Mouse (Mus musculus): Measurements from ENCODE around the gene Bex6. TPM values are rescaled to one million over a fixed set of nuclear protein-coding genes. Genes with fewer than 3 reads are reported as not detected.

Bex6 gene
- polyA plus RNA-seq, 1 experiment, result not detected

DNA sequence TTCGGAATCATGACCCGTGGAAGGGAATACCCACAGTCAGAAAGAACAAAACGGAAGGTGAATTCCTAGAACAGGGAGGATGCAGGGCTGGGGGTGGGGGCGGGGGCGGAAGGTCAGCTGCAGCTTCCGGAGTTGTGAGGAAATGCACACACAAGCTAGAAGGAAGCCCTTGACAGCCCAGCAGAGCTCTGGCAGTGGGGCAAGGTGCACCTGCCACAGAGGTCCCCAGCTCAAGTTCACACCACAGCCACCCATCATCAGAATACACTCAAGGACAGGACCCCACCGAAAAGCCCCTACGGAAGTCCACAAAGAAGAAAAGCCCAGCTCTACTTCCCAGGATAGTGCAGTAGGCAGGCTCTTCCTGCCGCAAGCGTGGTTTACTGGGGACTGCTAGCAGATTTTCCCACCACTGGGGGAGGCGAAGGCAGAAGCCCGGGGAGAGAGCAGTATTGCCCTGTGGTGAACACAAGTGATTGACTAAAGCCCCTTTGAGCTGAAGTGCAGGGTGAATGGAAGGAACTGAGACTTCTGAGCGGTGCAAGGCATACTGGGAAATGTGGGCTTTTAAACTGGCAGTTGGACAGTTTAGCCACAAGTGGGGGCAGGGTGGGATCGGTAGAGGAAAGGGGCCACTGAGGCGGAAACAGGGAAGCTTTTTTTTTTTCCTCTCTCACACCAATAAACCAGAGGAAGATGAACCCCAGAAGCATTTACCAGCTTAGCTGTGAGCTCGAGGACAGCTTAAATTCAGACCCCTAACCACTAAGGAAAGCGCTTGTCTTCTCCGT lies 2.5 kb upstream of the Bex6 start:
- Histone ChIP-seq H3K27ac (ENCODE audit: insufficient read depth, low read length) (no peak overlapping the region), H3K4me3 (ENCODE audit: low read depth, low read length) (no peak overlapping the region; the same call in 1 of the 2 replicates), H3K27me3 (ENCODE audit: control insufficient read depth, insufficient read depth, low read length, poor library complexity, severe bottlenecking) (no peaks in the 10 kb centered on the region), H3K9me3 (replicated peaks; ENCODE audit: control insufficient read depth, insufficient read depth, low read length, poor library complexity, severe bottlenecking) (no peaks in the 10 kb centered on the region), H3K9ac (ENCODE audit: low read depth, poor library complexity, severe bottlenecking) (peak overlapping the region; percentile 25; the same call in 1 of the 2 replicates), H3K36me3 (ENCODE audit: control insufficient read depth, insufficient read depth, low read length, poor library complexity, severe bottlenecking) (no peaks in the 10 kb centered on the region), H3K4me1 (ENCODE audit: control insufficient read depth, insufficient read depth, low read length) (no peaks in the 10 kb centered on the region)
- TF ChIP-seq CTCF (IDR thresholded peaks at IDR 0.05; ENCODE audit: low read depth, low read length) (no peak), POLR2A (IDR thresholded peaks at IDR 0.05; ENCODE audit: insufficient read depth, low read length) (no peak), EP300 (IDR thresholded peaks at IDR 0.05; ENCODE audit: insufficient read depth, low read depth, low read length) (no peak)

DNA sequence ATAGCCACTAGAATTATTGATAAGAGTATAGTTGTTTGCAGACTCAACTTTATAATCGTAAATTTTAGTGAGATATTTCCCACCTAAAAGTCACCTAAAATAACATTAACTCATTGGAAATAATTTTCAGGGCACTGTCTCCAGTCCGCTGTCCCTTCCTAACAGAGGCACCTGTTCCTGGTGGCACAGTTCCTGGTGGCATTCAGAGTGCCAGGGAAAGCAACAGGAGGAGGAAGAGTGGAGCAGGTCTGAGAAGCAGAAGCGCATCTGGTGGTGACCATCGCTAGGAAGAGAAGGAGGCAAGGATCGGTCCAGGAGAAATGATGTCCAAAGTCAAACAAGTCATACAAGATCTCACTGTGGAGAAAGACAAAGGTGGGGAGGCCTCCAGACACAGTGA lies 6.4 kb downstream of the Bex6 start:
- Histone ChIP-seq H3K27me3 (ENCODE audit: control insufficient read depth, insufficient read depth, low read length, poor library complexity, severe bottlenecking) (no peaks in the 10 kb centered on the region), H3K9me3 (replicated peaks; ENCODE audit: control insufficient read depth, insufficient read depth, low read length, poor library complexity, severe bottlenecking) (no peaks in the 10 kb centered on the region), H3K4me3 (ENCODE audit: low read depth, low read length) (no peak overlapping the region), H3K4me1 (ENCODE audit: control insufficient read depth, insufficient read depth, low read length) (no peaks in the 10 kb centered on the region), H3K36me3 (ENCODE audit: control insufficient read depth, insufficient read depth, low read length, poor library complexity, severe bottlenecking) (no peaks in the 10 kb centered on the region), H3K9ac (ENCODE audit: low read depth, poor library complexity, severe bottlenecking) (no peak overlapping the region), H3K27ac (ENCODE audit: insufficient read depth, low read length) (no peak overlapping the region)
- TF ChIP-seq POLR2A (IDR thresholded peaks at IDR 0.05; ENCODE audit: insufficient read depth, low read length), result no peak
- TF ChIP-seq EP300 (IDR thresholded peaks at IDR 0.05; ENCODE audit: insufficient read depth, low read depth, low read length), result no peak
- TF ChIP-seq CTCF (IDR thresholded peaks at IDR 0.05; ENCODE audit: low read depth, low read length), result no peak

DNA sequence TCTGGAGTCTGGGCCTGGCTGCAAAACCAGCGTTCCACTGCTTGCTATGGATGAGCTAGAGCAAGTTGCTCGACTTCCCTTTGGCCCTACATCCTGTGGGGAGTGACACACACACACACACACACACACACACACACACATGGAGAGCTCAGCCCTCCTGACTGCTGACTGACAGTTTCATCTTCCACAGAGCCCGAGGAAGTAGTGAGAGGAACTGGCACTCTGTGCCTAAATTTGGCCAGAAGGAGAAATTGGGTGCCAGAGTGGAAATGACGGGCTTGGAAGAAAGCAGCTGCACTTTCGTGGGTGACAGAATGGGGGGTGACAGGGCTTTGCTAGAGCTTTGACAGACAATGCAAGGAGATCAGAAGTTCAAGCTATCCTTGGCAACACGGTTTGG lies 9.5 kb downstream of the Bex6 start:
- no peak overlapping the region for H3K9ac ChIP-seq (ENCODE audit: low read depth, poor library complexity, severe bottlenecking)
- no peaks in the 10 kb centered on the region for H3K4me1 ChIP-seq (ENCODE audit: control insufficient read depth, insufficient read depth, low read length)
- no peaks in the 10 kb centered on the region for H3K27me3 ChIP-seq (ENCODE audit: control insufficient read depth, insufficient read depth, low read length, poor library complexity, severe bottlenecking)
- H3K9me3 ChIP-seq (replicated peaks; ENCODE audit: control insufficient read depth, insufficient read depth, low read length, poor library complexity, severe bottlenecking), result no peaks in the 10 kb centered on the region
- no peak for TF ChIP-seq POLR2A (IDR thresholded peaks at IDR 0.05; ENCODE audit: insufficient read depth, low read length)
- TF ChIP-seq EP300 (IDR thresholded peaks at IDR 0.05; ENCODE audit: insufficient read depth, low read depth, low read length), result no peak
- TF ChIP-seq CTCF (IDR thresholded peaks at IDR 0.05; ENCODE audit: low read depth, low read length), result no peak
- H3K27ac ChIP-seq (ENCODE audit: insufficient read depth, low read length), result no peak overlapping the region
- H3K36me3 ChIP-seq (ENCODE audit: control insufficient read depth, insufficient read depth, low read length, poor library complexity, severe bottlenecking), result no peaks in the 10 kb centered on the region
- H3K4me3 ChIP-seq (ENCODE audit: low read depth, low read length), result no peak overlapping the region

DNA sequence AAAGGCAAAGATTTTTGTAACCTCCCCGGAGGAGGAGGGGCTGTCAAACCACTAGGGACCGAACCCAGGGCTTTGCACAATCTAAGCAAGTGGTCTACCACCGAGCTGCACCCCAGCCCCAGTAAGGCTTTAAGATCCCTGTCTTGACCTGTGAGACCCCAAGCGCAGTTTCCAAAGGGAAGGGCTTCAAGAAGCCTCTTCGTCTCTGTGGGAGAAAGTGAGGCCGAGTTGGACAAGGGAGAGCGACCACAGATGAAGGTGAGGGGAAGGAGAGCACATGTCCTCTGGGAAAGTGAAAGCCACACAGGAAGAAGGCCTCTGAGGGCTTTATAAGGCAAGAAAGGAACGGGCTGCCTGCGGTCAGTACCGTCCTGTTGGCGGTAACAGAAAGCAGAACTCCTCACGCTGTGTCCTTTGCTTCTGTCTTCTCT lies 10.4 kb downstream of the Bex6 start:
- H3K9me3 ChIP-seq (replicated peaks; ENCODE audit: control insufficient read depth, insufficient read depth, low read length, poor library complexity, severe bottlenecking), result peaks cover 5% of the 10 kb centered on the region; the same call in 1 of the 2 replicates
- no peak overlapping the region for H3K4me3 ChIP-seq (ENCODE audit: low read depth, low read length)
- no peaks in the 10 kb centered on the region for H3K36me3 ChIP-seq (ENCODE audit: control insufficient read depth, insufficient read depth, low read length, poor library complexity, severe bottlenecking)
- H3K27ac ChIP-seq (ENCODE audit: insufficient read depth, low read length), result no peak overlapping the region
- TF ChIP-seq POLR2A (IDR thresholded peaks at IDR 0.05; ENCODE audit: insufficient read depth, low read length), result no peak
- no peak for TF ChIP-seq EP300 (IDR thresholded peaks at IDR 0.05; ENCODE audit: insufficient read depth, low read depth, low read length)
- no peak for TF ChIP-seq CTCF (IDR thresholded peaks at IDR 0.05; ENCODE audit: low read depth, low read length)
- no peak overlapping the region for H3K9ac ChIP-seq (ENCODE audit: low read depth, poor library complexity, severe bottlenecking)
- no peaks in the 10 kb centered on the region for H3K27me3 ChIP-seq (ENCODE audit: control insufficient read depth, insufficient read depth, low read length, poor library complexity, severe bottlenecking)
- H3K4me1 ChIP-seq (ENCODE audit: control insufficient read depth, insufficient read depth, low read length), result no peaks in the 10 kb centered on the region

DNA sequence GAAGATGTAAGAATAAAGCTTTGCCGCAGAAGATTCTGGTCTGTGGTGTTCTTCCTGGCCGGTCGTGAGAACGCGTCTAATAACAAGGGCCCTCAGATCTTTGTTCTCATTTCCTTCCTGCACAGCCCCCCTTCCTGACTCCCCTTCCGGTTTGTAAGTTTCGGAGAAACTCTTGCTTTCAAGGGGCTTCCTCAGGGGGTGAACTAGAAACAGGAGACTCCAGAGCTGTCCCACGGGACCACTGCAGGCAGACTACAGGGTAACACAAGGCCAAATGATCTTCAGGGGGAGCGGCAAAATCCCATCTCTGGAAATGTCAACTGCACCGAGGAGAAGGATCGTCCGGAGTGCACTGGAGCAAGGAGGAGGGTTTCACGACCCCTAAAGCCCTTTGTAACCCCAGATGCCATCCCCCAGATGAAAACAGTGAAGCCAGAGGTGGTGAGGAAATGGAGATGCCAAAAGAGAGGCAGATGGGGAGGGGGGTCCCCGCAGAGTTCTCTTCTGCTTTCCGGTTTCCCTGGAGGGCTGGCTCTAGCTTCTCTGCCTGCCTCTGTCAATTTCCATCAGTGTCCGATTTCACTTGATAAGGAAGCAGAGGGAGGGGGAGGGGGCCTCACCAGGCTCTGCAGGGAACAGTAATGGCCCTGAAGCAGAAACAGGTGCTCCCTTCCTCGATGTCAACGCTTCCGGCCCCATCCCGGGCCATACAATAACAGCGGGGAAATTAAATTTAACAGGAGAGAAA lies 20.8 kb downstream of the Bex6 start:
- Histone ChIP-seq H3K4me1 (ENCODE audit: control insufficient read depth, insufficient read depth, low read length) (no peaks in the 10 kb centered on the region), H3K27ac (ENCODE audit: insufficient read depth, low read length) (no peak overlapping the region), H3K9ac (ENCODE audit: low read depth, poor library complexity, severe bottlenecking) (no peak overlapping the region), H3K9me3 (replicated peaks; ENCODE audit: control insufficient read depth, insufficient read depth, low read length, poor library complexity, severe bottlenecking) (peaks cover 5% of the 10 kb centered on the region; the same call in 1 of the 2 replicates), H3K36me3 (ENCODE audit: control insufficient read depth, insufficient read depth, low read length, poor library complexity, severe bottlenecking) (no peaks in the 10 kb centered on the region), H3K4me3 (ENCODE audit: low read depth, low read length) (no peak overlapping the region), H3K27me3 (ENCODE audit: control insufficient read depth, insufficient read depth, low read length, poor library complexity, severe bottlenecking) (no peaks in the 10 kb centered on the region)
- no peak for TF ChIP-seq POLR2A (IDR thresholded peaks at IDR 0.05; ENCODE audit: insufficient read depth, low read length)

DNA sequence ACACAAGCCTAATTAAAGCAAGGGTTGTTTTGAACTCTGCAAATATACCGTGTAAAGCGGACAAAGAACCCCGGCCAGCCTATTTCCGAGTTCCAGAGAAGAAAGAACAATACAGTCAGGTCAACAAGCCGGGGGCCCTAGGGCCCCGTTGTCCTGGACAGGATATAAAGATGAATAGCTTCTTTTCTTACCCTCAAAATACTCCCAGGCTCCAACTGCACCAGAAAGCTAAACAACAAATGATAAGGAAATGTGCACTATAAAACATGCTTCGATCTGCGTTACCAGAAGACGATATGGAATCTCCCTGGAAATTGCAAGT lies 21.3 kb downstream of the Bex6 start:
- Histone ChIP-seq H3K4me1 (ENCODE audit: control insufficient read depth, insufficient read depth, low read length) (no peaks in the 10 kb centered on the region), H3K9ac (ENCODE audit: low read depth, poor library complexity, severe bottlenecking) (no peak overlapping the region), H3K36me3 (ENCODE audit: control insufficient read depth, insufficient read depth, low read length, poor library complexity, severe bottlenecking) (no peaks in the 10 kb centered on the region), H3K27ac (ENCODE audit: insufficient read depth, low read length) (no peak overlapping the region), H3K27me3 (ENCODE audit: control insufficient read depth, insufficient read depth, low read length, poor library complexity, severe bottlenecking) (no peaks in the 10 kb centered on the region), H3K9me3 (replicated peaks; ENCODE audit: control insufficient read depth, insufficient read depth, low read length, poor library complexity, severe bottlenecking) (peaks cover 5% of the 10 kb centered on the region; the same call in 1 of the 2 replicates), H3K4me3 (ENCODE audit: low read depth, low read length) (no peak overlapping the region)
- TF ChIP-seq CTCF (IDR thresholded peaks at IDR 0.05; ENCODE audit: low read depth, low read length) (no peak), POLR2A (IDR thresholded peaks at IDR 0.05; ENCODE audit: insufficient read depth, low read length) (no peak), EP300 (IDR thresholded peaks at IDR 0.05; ENCODE audit: insufficient read depth, low read depth, low read length) (no peak)

Measured in ES-Bruce4 (cell line).